Mouse (Mus musculus) cerebellum, adult 8-10 months (tissue): ENCODE measurements around the gene Khdc4.

ENCODE experiments used
- DNase-seq: peaks from one replicate; pipeline ENCODE4 v3.0.0; 2022

The Khdc4 gene

GRCm38 (mm10) chr3:88684980-88685941, at the start of gene Khdc4:
Gene Khdc4, plus strand, starts transcription at chr3:88685803.
- DNase-seq: peak; percentile 94

GRCm38 (mm10) chr3:88636555-88636986, 49.0 kb upstream of the Khdc4 start:
- no peak for DNase-seq

- no peak for DNase-seq
These were observed 48.5 kb upstream of the Khdc4 start for GRCm38 (mm10) chr3:88637134-88637533.

- DNase-seq: no peak
These were observed 46.4 kb upstream of the Khdc4 start for GRCm38 (mm10) chr3:88639239-88639638.

GRCm38 (mm10) chr3:88640676-88641075, 44.9 kb upstream of the Khdc4 start:
- DNase-seq: no peak

- no peak for DNase-seq
These were observed 42.5 kb upstream of the Khdc4 start for GRCm38 (mm10) chr3:88643078-88643477.

GRCm38 (mm10) chr3:88645937-88646336, 39.7 kb upstream of the Khdc4 start:
- no peak for DNase-seq

- DNase-seq: no peak
These were observed 39.1 kb upstream of the Khdc4 start for GRCm38 (mm10) chr3:88646426-88646995.

- DNase-seq: no peak
These were observed 38.5 kb upstream of the Khdc4 start for GRCm38 (mm10) chr3:88647076-88647475.

- DNase-seq: no peak
These were observed 37.7 kb upstream of the Khdc4 start for GRCm38 (mm10) chr3:88647779-88648413.

- no peak for DNase-seq
These were observed 37.0 kb upstream of the Khdc4 start for GRCm38 (mm10) chr3:88648452-88649168.

- no peak for DNase-seq
These were observed 36.4 kb upstream of the Khdc4 start for GRCm38 (mm10) chr3:88649186-88649585.

GRCm38 (mm10) chr3:88649967-88650366, 35.6 kb upstream of the Khdc4 start:
- no peak for DNase-seq

- DNase-seq: no peak
These were observed 34.7 kb upstream of the Khdc4 start for GRCm38 (mm10) chr3:88650713-88651504.

- DNase-seq: no peak
These were observed 33.7 kb upstream of the Khdc4 start for GRCm38 (mm10) chr3:88651669-88652618.

GRCm38 (mm10) chr3:88652846-88653515, 32.6 kb upstream of the Khdc4 start, which contains the start of gene Rxfp4:
Gene Rxfp4, minus strand, starts transcription at chr3:88653142.
- DNase-seq: no peak

GRCm38 (mm10) chr3:88653516-88654370, 31.9 kb upstream of the Khdc4 start:
- DNase-seq: no peak

- DNase-seq: no peak
These were observed 31.0 kb upstream of the Khdc4 start for GRCm38 (mm10) chr3:88654621-88655020.

GRCm38 (mm10) chr3:88655619-88656018, 30.0 kb upstream of the Khdc4 start:
- no peak for DNase-seq
